24 mouse cellular contexts compared by ENCODE assay signal in the genomic region with DNA sequence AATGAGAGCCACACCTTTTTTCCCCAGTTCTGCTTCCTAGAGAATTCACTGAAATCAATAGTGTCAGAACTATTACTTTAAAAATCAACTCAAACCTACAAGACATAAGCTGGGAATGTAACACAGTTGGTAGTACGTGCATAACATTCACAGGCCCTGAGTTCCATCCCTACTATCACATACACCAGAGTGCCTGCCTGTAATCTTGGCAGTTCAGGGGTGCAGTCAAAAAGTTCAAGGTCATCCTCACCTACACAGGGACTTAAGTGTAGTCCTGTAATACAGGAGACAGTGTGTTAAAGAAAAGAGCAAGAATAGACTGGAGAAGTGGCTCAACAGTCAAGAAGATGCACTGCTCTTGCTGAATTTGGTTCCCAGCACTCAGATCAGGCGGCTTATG. TPM values are rescaled to one million over a fixed set of nuclear protein-coding genes. Genes with fewer than 3 reads are reported as not detected.
A peak's percentile ranks its signal among the peaks of the same experiment; 100 is the strongest.
DNase-seq lines count a peak whose midpoint lies in the region; ATAC-seq lines count a peak whose summit lies in the region.
"Had no signal": no experiment of that assay in that cellular context is flagged by ENCODE, and none has a peak within 500 bp of the region (broad histone marks: within the 10 kb centered on the region; RNA-seq: fewer than 3 reads in every experiment).

No protein-coding gene starts in this region.

- H3K4me3 ChIP-seq in heart, embryonic 12.5 days, result no peak overlapping the region
- H3K4me3 ChIP-seq in liver, embryonic 13.5 days (replicated peaks), result no peak overlapping the region
- H3K4me3 ChIP-seq in liver, embryonic 15.5 days (replicated peaks), result no peak overlapping the region
- H3K4me3 ChIP-seq in hindbrain, embryonic 10.5 days, result no peak overlapping the region
- H3K4me3 ChIP-seq: embryonic facial prominence, embryonic 10.5 days; embryonic facial prominence, embryonic 12.5 days; forebrain, embryonic 13.5 days; forebrain, embryonic 15.5 days had no signal

- H3K4me2 ChIP-seq in heart, embryonic 12.5 days, result no peak overlapping the region
- no peak overlapping the region for H3K4me2 ChIP-seq in liver, embryonic 13.5 days
- H3K4me2 ChIP-seq in liver, embryonic 15.5 days, result no peak overlapping the region
- H3K4me2 ChIP-seq: embryonic facial prominence, embryonic 12.5 days; forebrain, embryonic 13.5 days; forebrain, embryonic 15.5 days had no signal

- DNase-seq in heart, adult 11 months, result peak; percentile 43
- no peak for DNase-seq in liver, embryonic 13.5 days
- DNase-seq in liver, result no peak
- no peak for DNase-seq in hindbrain, embryonic 10.5 days (ENCODE audit: low spot score)
- DNase-seq: adrenal gland, adult 8-10 months; adrenal gland, postnatal 14 days; adrenal gland, postnatal 36 days; B cell, adult 2 months; cerebellum, adult 11-12 months; cerebellum, adult 2 months; cerebellum, adult 9-10 months; cerebellum, postnatal 10 days; cerebellum, postnatal 25 days had no signal

- no peaks in the 10 kb centered on the region for H3K9me3 ChIP-seq in heart, embryonic 12.5 days (replicated peaks)
- H3K9me3 ChIP-seq in liver, embryonic 13.5 days (replicated peaks), result no peaks in the 10 kb centered on the region
- H3K9me3 ChIP-seq in liver, embryonic 15.5 days (replicated peaks), result no peaks in the 10 kb centered on the region
- H3K9me3 ChIP-seq in hindbrain, embryonic 10.5 days, result no peaks in the 10 kb centered on the region
- H3K9me3 ChIP-seq: embryonic facial prominence, embryonic 10.5 days; embryonic facial prominence, embryonic 12.5 days; forebrain, embryonic 13.5 days; forebrain, embryonic 15.5 days; G1E had no signal

- H3K9ac ChIP-seq in heart, embryonic 12.5 days, result no peak overlapping the region
- H3K9ac ChIP-seq in liver, embryonic 13.5 days, result no peak overlapping the region
- no peak overlapping the region for H3K9ac ChIP-seq in liver, embryonic 15.5 days
- H3K9ac ChIP-seq: embryonic facial prominence, embryonic 12.5 days; forebrain, embryonic 13.5 days; forebrain, embryonic 15.5 days had no signal

- no peaks in the 10 kb centered on the region for H3K27me3 ChIP-seq in heart, embryonic 12.5 days (replicated peaks)
- H3K27me3 ChIP-seq in liver, embryonic 13.5 days, result no peaks in the 10 kb centered on the region
- no peaks in the 10 kb centered on the region for H3K27me3 ChIP-seq in liver, embryonic 15.5 days
- no peaks in the 10 kb centered on the region for H3K27me3 ChIP-seq in hindbrain, embryonic 10.5 days (ENCODE audit: insufficient read depth, poor library complexity, severe bottlenecking)
- H3K27me3 ChIP-seq: CH12.LX; embryonic facial prominence, embryonic 12.5 days; forebrain, embryonic 13.5 days; forebrain, embryonic 15.5 days had no signal

- ATAC-seq in heart, embryonic 12.5 days (ENCODE audit: insufficient number of reproducible peaks, low FRiP score), result no peak
- peak; percentile 78 for ATAC-seq in liver, embryonic 13.5 days (ENCODE audit: low read depth)
- peak; percentile 69 for ATAC-seq in liver, embryonic 15.5 days (ENCODE audit: insufficient read depth)
- ATAC-seq: activated CD4-positive, CD25-positive, alpha-beta regulatory T cell, adult 4 months; CD4-positive, CD25-positive, alpha-beta regulatory T cell, adult 4 months; forebrain, embryonic 13.5 days; forebrain, embryonic 15.5 days; Patski had no signal

- no peaks in the 10 kb centered on the region for H3K4me1 ChIP-seq in heart, embryonic 12.5 days (replicated peaks)
- peaks cover 22% of the 10 kb centered on the region for H3K4me1 ChIP-seq in liver, embryonic 13.5 days (replicated peaks)
- H3K4me1 ChIP-seq in liver, embryonic 15.5 days (replicated peaks), result peaks cover 11% of the 10 kb centered on the region
- H3K4me1 ChIP-seq in hindbrain, embryonic 10.5 days (replicated peaks), result no peaks in the 10 kb centered on the region
- H3K4me1 ChIP-seq: embryonic facial prominence, embryonic 10.5 days; embryonic facial prominence, embryonic 12.5 days; forebrain, embryonic 13.5 days; forebrain, embryonic 15.5 days had no signal

- H3K27ac ChIP-seq in heart, embryonic 12.5 days (ENCODE audit: poor library complexity, severe bottlenecking), result no peak overlapping the region
- H3K27ac ChIP-seq in liver, embryonic 13.5 days, result no peak overlapping the region
- H3K27ac ChIP-seq in liver, embryonic 15.5 days (replicated peaks), result no peak overlapping the region
- no peak overlapping the region for H3K27ac ChIP-seq in hindbrain, embryonic 10.5 days
- H3K27ac ChIP-seq: embryonic facial prominence, embryonic 10.5 days; embryonic facial prominence, embryonic 12.5 days; forebrain, embryonic 13.5 days; forebrain, embryonic 15.5 days had no signal

- no peaks in the 10 kb centered on the region for H3K36me3 ChIP-seq in heart, embryonic 12.5 days
- H3K36me3 ChIP-seq in liver, embryonic 13.5 days, result no peaks in the 10 kb centered on the region
- H3K36me3 ChIP-seq in liver, embryonic 15.5 days (replicated peaks), result no peaks in the 10 kb centered on the region; the same call in 1 of the 2 replicates
- H3K36me3 ChIP-seq in hindbrain, embryonic 10.5 days, result no peaks in the 10 kb centered on the region
- H3K36me3 ChIP-seq: embryonic facial prominence, embryonic 10.5 days; embryonic facial prominence, embryonic 12.5 days; forebrain, embryonic 15.5 days had no signal

- WGBS in heart, embryonic 12.5 days, result 67% methylated on average over 2 of the region's 2 CpGs
- 60% methylated on average over 2 of the region's 2 CpGs for WGBS in liver, embryonic 13.5 days (ENCODE audit: insufficient replicate concordance)
- WGBS in liver, embryonic 15.5 days (ENCODE audit: insufficient replicate concordance), result 61% methylated on average over 2 of the region's 2 CpGs
- WGBS in hindbrain, embryonic 10.5 days, result 89% methylated on average over 2 of the region's 2 CpGs

RNA-seq across cellular contexts. Expression of a gene that starts 10.4 kb away (rescaled TPM):
- 34.8 and 37.1 TPM in 2 replicates for polyA plus RNA-seq in heart, embryonic 12.5 days (2016; fragmentation: Nextera tagmentation; extraction: Ambion mirVana)
- 11.0 and 11.8 TPM in 2 replicates for polyA plus RNA-seq in liver, embryonic 13.5 days (2015; fragmentation: Nextera tagmentation; extraction: Ambion mirVana)
- polyA plus RNA-seq in liver, embryonic 15.5 days (2015; fragmentation: Nextera tagmentation; extraction: Ambion mirVana), result 10.8 and 11.6 TPM in 2 replicates
- polyA plus RNA-seq in hindbrain, embryonic 10.5 days (2016; fragmentation: Nextera tagmentation; extraction: Ambion mirVana), result 25.7 and 27.5 TPM in 2 replicates
